Mouse (Mus musculus): Measurements from ENCODE around the gene Asxl1.

GRCm38 (mm10) chr2:153411557-153411956, 65.9 kb downstream of the Asxl1 start:
- no peak for TF ChIP-seq CTCF (IDR thresholded peaks at IDR 0.05; ENCODE audit: low read depth, low read length)
- no peak for TF ChIP-seq POLR2A (IDR thresholded peaks at IDR 0.05; ENCODE audit: borderline replicate concordance, low read depth, low read length)

All from bone marrow macrophage, adult 2 months (primary cell).